Mouse (Mus musculus) urinary bladder, postnatal 4 days (tissue): Measurements from ENCODE around the gene Bmp8a.
"Not testable (repeated sequence)": the region's sequence is repeated elsewhere in the genome, so short reads cannot be mapped to it uniquely, and the experiment has no call there.

ENCODE experiments used
- DNase-seq, 2 experiments: peaks; one replicate each; pipeline ENCODE4 v3.0.0; 2021 to 2022; ENCODE audit warnings: low spot score in 2 of 2

Bmp8a gene

GRCm38 (mm10) chr4:123331326-123331725 is 11.7 kb downstream of the Bmp8a start:
- no peak for DNase-seq

- no peak for DNase-seq
Observed at GRCm38 (mm10) chr4:123328946-123329345, 14.1 kb downstream of the Bmp8a start.

- no peak for DNase-seq
Observed at GRCm38 (mm10) chr4:123327630-123328029, 15.4 kb downstream of the Bmp8a start.

GRCm38 (mm10) chr4:123326087-123326486 is 17.0 kb downstream of the Bmp8a start:
- DNase-seq = no peak

- DNase-seq = no peak
Observed at GRCm38 (mm10) chr4:123323534-123323933, 19.5 kb downstream of the Bmp8a start, which contains the start of gene Oxct2a. Gene Oxct2a (minus strand): TSS chr4:123323634.

DNA sequence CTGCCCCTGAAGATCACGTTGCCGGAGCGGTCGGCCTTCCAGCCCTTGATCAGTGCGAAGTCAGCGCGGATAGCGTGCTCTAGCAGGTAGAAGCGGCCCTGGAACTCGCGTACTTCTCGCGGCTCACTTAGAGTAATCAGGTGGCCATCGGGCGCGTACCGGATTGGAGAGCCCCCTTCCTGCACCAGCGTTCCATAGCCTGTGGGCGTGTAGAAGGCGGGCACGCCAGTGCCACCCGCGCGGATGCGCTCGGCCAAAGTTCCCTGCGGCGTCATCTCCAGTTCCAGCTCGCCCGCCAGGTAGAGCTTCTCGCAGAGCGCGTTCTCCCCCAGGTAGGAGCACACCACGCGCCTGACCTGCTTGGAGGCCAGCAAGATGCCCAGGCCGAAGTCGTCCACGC is 20.1 kb downstream of the Bmp8a start:
- DNase-seq = not testable (repeated sequence)

- DNase-seq = no peak
Observed at GRCm38 (mm10) chr4:123314497-123314896, 28.6 kb downstream of the Bmp8a start.

- no peak for DNase-seq
Observed at GRCm38 (mm10) chr4:123313010-123313409, 30.0 kb downstream of the Bmp8a start.

DNA sequence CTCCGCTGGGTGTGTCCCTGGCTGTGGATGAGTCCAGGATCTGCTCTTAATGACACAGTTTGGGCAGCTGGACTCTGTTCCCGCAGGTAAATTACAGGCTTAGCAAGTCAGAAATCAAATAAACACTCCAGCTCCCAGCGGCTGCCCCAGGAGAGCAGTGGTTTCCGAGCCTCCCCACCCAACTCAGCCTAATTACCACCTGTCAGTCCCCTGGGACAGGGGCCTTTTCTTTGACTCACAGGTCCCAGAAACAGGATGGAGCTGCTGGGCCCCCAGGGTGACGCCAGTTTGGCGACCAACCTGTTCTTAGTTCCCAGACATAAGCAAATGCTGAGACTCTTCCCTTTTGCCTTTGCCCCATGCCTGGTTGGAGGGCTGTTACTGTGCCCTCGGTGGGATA is 31.2 kb downstream of the Bmp8a start:
- DNase-seq = no peak

GRCm38 (mm10) chr4:123308292-123308691 is 34.8 kb downstream of the Bmp8a start:
- no peak for DNase-seq

DNA sequence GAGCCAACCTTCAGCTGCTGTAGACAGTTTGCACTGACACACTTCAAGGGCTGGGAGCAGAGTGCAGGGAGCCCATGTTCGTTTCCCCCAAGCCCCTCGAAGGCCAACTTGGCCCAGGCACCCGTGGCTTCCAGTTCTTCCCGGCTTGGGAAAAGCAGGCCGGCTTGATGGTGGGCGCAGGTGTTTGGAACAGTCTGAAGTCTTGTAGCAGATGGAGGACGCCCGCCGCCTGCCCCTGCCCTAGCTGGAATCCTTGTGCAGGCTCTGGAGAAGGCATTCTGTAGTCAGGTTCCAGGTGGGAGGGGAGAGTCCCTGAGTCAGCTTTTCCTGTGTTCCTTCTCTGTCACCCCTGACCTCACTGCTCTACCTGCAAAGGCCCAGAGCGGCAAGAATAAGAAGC is 36.1 kb downstream of the Bmp8a start:
- no peak for DNase-seq

DNA sequence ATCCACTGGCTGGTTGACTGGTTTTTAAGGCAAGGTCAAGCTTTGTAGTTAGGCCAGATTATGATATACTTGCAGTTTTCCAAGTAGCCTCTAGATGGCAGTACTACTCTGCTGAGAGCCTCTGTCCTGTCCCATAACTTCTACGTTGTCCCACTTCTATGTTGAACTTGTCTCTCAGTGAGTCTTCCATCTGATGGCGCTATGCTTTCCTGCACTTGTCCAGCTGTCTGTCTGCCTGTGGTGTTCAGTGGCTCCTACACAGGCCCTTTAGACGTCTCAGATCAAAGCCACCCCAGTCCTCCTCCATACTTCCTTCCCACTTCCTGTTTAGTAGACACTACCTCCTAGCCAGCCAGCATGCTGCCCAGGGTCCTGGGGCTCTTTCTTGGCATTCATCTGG is 37.3 kb downstream of the Bmp8a start:
- DNase-seq = no peak

DNA sequence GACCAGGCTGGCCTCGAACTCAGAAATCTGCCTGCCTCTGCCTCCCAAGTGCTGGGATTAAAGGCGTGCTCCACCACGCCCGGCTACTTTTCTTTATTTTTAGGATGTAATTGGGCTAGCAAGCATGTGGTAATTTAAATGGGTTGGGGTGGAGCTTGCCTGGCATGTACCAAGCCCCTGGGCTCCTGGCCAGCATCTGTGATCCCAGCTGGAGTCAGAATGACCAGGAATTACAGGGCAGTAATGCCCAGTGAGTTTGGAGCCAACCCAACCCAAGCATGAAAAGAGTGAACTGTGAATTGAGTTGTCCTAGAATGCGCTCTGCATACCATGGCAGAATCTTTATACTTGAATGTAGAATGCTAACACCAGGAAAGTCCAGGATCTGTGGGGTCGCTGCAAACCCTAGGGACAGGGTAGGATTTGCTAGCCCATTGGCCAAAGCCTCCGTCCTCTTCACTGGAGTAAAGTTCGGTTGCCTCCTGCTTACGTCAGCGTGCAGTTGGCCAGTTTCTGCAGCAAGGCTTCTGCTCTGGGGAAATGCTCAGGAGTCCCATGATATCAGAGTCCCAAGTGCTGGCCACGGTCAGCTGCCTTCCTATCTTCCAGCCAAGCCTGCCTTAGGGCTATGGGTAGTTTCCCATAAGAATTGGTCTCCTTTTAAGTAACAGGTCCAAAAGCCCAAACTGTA is 43.9 kb downstream of the Bmp8a start:
- DNase-seq = no peak

GRCm38 (mm10) chr4:123298226-123298625 is 44.8 kb downstream of the Bmp8a start:
- no peak for DNase-seq

DNA sequence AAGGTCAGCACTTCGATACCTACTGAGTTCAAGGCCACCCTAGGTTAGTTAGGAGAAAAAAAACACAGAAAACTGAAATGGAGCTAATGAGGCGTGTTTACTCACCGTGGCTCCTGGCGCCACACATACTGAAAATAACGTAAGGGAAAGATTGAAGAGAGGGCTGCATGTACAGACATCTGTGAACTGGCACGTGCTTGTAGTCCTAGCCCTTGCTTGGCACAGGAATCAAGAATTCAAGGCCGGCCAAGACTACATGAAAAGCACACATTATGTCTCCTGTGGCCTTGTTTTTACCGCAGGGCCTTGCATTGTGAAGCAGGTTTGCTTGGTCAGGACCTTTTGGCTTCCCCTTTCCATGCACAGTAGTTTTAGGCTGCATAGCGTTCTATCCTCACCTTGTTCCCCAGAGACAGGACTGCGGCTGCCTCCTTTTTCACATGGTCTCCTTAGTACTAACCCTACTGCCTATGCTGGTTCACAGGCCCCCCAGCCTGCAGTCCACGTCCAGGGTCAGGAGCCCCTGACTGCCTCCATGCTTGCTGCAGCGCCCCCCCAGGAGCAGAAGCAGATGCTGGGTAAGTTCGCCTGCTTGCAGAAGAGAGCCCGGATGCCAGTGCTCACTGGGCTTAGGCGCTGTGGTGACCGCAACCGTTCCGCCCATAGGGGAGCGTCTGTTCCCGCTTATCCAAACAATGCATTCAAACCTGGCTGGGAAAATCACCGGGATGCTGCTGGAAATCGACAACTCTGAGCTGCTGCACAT is 45.7 kb downstream of the Bmp8a start:
- DNase-seq = no peak

- DNase-seq = no peak
Observed at GRCm38 (mm10) chr4:123296148-123296534, 46.9 kb downstream of the Bmp8a start.

DNA sequence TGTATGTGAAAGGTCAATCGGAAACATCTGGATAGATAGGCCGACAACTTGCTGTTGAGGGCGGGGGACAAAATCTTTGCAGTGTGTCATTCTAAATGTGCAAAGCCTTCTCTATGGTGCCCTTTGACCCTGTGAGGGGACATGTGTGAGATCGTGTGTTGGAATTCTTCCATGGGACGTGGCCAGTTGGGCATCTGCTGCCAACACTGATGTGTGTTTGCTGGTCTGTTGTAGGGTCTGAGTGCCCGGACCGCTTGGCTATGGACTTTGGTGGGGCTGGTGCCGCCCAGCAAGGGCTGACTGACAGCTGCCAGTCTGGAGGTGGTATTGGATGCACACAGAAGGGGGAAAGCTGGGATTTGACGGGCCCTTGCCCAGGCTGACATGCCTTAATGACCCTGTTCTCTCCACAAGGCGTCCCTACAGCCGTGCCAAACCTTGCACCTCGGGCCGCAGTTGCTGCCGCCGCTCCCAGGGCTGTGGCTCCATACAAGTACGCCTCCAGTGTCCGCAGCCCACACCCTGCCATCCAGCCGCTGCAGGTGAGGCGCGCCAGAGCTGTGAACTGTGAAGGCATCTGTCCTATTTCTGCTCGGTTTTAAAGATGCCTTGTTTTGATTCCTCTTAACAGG is 47.4 kb downstream of the Bmp8a start:
- no peak for DNase-seq

DNA sequence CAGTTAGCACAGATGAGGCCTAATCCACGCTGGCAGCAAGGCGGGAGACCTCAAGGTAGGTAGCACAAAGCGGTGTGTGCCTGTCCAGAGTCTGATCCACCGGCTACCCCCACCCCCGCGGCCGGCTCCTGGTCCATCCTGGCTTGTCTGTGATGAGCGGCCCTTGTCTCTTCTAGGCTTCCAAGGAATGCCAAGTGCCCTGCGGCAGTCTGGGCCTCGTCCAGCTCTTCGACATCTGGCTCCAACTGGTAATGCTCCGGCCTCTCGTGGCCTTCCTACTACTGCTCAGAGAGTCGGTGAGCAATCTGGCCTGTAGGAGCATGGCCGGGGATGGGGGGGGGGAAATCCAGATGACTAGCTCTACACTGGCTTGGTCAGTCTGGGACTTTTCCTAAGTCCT is 48.0 kb downstream of the Bmp8a start:
- DNase-seq = not testable (repeated sequence)

GRCm38 (mm10) chr4:123293661-123294443 is 49.2 kb downstream of the Bmp8a start:
- DNase-seq = no peak

- DNase-seq = no peak
Observed at GRCm38 (mm10) chr4:123292989-123293388, 50.1 kb downstream of the Bmp8a start.

DNA sequence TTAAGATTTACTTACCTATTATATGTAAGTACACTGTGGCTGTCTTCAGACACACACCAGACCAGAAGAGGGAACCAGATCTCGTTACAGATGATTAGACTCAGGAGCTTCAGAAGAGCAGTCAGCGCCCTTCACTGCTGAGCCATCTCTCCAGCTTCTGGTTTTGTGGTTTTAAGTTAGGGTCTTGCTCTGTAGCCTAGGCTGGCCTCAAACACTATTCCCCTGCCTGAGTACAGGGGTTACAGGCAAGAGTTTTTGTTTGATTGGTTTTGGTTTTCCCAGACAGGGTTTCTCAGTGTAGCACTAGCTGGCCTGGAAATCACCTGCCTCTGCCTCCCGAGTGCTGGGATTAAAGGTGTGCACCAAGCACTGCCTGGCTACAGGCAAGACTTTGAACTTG is 50.7 kb downstream of the Bmp8a start:
- DNase-seq = no peak

DNA sequence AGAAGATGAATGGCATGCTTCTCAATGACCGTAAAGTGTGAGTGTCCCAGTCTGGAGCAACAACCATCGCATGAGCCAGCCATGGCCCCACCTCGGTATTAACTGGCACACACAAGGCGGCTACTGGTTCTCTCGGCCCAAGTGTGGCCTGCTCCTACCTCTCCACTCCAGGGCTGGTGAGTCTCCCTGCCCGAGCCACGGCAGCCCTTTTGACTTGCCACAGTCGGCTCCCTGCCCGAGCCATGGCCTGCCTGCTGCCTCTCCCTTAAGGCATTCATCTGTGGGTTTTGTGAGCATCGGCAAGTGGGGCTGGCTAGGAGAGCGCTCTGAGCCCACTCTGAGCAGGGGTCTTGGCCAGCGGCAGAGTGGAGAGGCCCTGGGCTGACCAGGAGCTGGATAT is 54.0 kb downstream of the Bmp8a start:
- no peak for DNase-seq
